Mouse (Mus musculus) intestine, embryonic 14.5 days (tissue): ENCODE results near the gene 1700125H20Rik. TPM values are rescaled to one million over a fixed set of nuclear protein-coding genes. Genes with fewer than 3 reads are reported as not detected.

ENCODE experiments used
- ATAC-seq: fragments of 200-750 bp; cut with Nextera tagmentation; replicated peaks from 2 replicates; pipeline ENCODE4 v1.8.0; 2017; ENCODE audit warnings: low read depth, moderate number of reproducible peaks, moderate TSS enrichment, moderate library complexity; ENCODE audit not compliant: low FRiP score, low TSS enrichment
- DNase-seq: peaks from one replicate; pipeline ENCODE4 v3.0.0-alpha.2; 2018; ENCODE audit warnings: low spot score
- H3K27ac ChIP-seq: fragments of 300-500 bp; sonication (generic); 2 replicates; pipeline ENCODE4 v1.5.1; 2014; ENCODE audit warnings: low read depth, mild to moderate bottlenecking, control low read depth
- H3K27me3 ChIP-seq: fragments of 300-500 bp; sonication (generic); replicated peaks from 2 replicates; pipeline ENCODE4 v1.6.1; 2014; ENCODE audit warnings: low read length, control low read depth; ENCODE audit not compliant: control insufficient read depth, insufficient read depth
- H3K36me3 ChIP-seq: fragments of 300-500 bp; sonication (generic); 2 replicates; pipeline ENCODE4 v1.6.1; 2014; ENCODE audit warnings: low read length, control low read depth; ENCODE audit not compliant: control insufficient read depth, insufficient read depth
- H3K4me1 ChIP-seq: fragments of 300-500 bp; sonication (generic); replicated peaks from 2 replicates; pipeline ENCODE4 v1.6.1; 2014; ENCODE audit warnings: low read length, control low read depth, mixed read lengths; ENCODE audit not compliant: control insufficient read depth, insufficient read depth
- H3K4me2 ChIP-seq: fragments of 300-500 bp; sonication (generic); 2 replicates; pipeline ENCODE4 v1.6.1; 2014; ENCODE audit warnings: low read length
- H3K4me3 ChIP-seq: fragments of 300-500 bp; sonication (generic); 2 replicates; pipeline ENCODE4 v1.5.1; 2014; ENCODE audit warnings: low read depth, low read length, control low read depth, mixed read lengths
- H3K9ac ChIP-seq: fragments of 300-500 bp; sonication (generic); 2 replicates; pipeline ENCODE4 v1.6.1; 2014; ENCODE audit warnings: mild to moderate bottlenecking, low read length
- H3K9me3 ChIP-seq: fragments of 300-500 bp; sonication (generic); 2 replicates; pipeline ENCODE4 v1.6.1; 2016; ENCODE audit warnings: low read length, control low read depth; ENCODE audit not compliant: control insufficient read depth
- WGBS: fragments of 180-500 bp; shearing (Covaris S2); extraction: QIAGEN DNeasy Blood & Tissue Kit; methylation state at CpG from one replicate; pipeline ENCODE4 v1.1.7; 2014; 5-methylcytosine and 5-hydroxymethylcytosine counted together
- polyA plus RNA-seq: library from polyadenylated mRNA; unstranded; fragments of >200 nt; fragmentation: Nextera tagmentation; extraction: Ambion mirVana; gene quantifications from 2 replicates; pipeline ENCODE4 v1.2.1, GENCODE M21; 2014

1700125H20Rik gene
- polyA plus RNA-seq, 1 experiment from 2014 or later: not detected

DNA sequence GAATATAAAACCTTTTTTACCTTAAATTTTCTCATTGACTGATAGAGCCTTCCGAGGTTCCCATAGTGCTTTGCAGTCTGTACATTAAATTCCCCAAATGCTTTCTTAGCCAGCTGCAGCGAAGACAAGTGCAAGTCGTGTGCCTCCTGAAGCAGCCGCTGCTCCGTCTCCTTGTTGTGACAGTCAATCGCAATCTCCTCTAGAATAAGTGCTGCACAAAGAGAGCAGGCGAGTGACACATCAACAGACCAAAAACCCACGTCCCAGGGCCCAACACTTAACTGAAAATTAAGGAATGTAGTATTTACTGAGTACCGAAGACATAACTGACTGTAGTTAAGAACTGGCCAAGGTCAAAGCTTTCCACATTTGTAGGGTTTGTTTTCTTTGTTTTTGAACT is 25.8 kb downstream of the 1700125H20Rik start:
- Histone ChIP-seq H3K4me3 (no peak overlapping the region), H3K4me1 (no peaks in the 10 kb centered on the region), H3K9me3 (no peaks in the 10 kb centered on the region), H3K36me3 (peaks cover 96% of the 10 kb centered on the region), H3K27me3 (no peaks in the 10 kb centered on the region), H3K4me2 (no peak overlapping the region), H3K27ac (no peak overlapping the region), H3K9ac (no peak overlapping the region)
- DNase-seq (no peak), ATAC-seq (no peak)
- 90% methylated on average over 9 of the region's 9 CpGs for WGBS

DNA sequence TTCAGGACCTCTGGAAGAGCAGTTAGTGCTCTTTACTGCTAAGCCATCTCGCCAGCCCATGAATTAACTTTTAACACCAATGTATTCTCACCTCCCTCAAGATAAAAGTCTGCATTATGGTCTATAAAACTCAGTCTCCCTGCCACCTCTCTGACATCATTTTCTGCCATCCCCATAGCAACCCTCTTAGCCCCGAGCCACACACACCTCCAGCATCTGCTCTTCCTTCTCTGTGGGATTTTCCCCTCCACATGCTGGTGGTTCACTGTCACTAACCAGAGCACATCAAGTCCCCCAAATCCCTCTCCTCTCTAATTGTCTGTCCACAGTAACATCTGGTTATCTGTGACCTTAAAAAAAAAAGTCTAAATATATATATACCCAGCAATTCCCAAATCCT is 28.7 kb downstream of the 1700125H20Rik start:
- H3K27ac ChIP-seq: no peak overlapping the region
- no peaks in the 10 kb centered on the region for H3K27me3 ChIP-seq
- no peak overlapping the region for H3K4me3 ChIP-seq
- H3K9me3 ChIP-seq: no peaks in the 10 kb centered on the region
- H3K9ac ChIP-seq: no peak overlapping the region
- 76% methylated on average over 2 of the region's 2 CpGs for WGBS
- DNase-seq (no peak), ATAC-seq (no peak)
- no peak overlapping the region for H3K4me2 ChIP-seq
- H3K4me1 ChIP-seq: no peaks in the 10 kb centered on the region
- peaks cover 95% of the 10 kb centered on the region for H3K36me3 ChIP-seq

DNA sequence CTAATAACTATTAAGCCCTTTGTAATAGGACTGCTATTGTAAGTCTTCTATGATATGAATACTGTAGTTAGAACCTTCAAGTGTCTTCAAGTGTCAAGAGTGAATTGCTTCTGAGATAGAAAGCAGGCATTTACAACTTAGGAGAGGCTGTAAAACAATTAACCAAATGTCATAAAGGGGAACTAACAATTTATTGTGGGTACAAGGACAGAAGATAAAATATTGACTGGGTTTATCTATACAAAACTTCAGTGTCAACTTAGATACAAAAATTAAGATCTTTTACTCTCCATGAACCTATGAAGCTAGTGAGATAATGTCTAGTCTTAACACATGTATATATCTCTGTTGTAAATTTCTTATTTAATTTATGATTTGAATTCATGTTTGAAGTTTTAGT is 36.0 kb downstream of the 1700125H20Rik start:
- no peaks in the 10 kb centered on the region for H3K27me3 ChIP-seq
- ATAC-seq (no peak), DNase-seq (no peak)
- no peaks in the 10 kb centered on the region for H3K9me3 ChIP-seq
- H3K4me1 ChIP-seq: no peaks in the 10 kb centered on the region
- H3K9ac ChIP-seq: no peak overlapping the region
- H3K4me3 ChIP-seq: no peak overlapping the region
- peaks cover 79% of the 10 kb centered on the region for H3K36me3 ChIP-seq
- no peak overlapping the region for H3K27ac ChIP-seq
- H3K4me2 ChIP-seq: no peak overlapping the region

DNA sequence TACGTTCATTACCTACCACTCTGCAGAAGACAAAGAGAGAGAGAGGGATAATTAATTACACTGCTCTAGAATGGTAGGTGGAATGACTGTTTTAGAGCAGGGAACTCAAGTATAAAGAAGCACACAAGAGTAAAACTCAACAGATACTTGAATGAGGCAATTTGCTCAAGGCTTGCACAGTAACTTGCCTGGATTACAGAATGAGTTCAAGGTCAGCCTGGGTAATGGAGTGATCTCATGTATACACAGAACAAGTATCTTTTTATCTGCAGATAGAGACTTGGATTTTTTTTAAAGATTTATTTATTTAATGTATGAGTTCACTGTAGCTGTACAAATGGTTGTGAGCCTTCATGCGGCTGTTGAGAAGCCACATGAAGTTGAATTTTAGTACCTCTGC is 40.9 kb downstream of the 1700125H20Rik start:
- no peak overlapping the region for H3K27ac ChIP-seq
- ATAC-seq (no peak), DNase-seq (no peak)
- no peaks in the 10 kb centered on the region for H3K9me3 ChIP-seq
- 87% methylated on average over 2 of the region's 2 CpGs for WGBS
- H3K36me3 ChIP-seq: peaks cover 88% of the 10 kb centered on the region
- no peaks in the 10 kb centered on the region for H3K4me1 ChIP-seq
- H3K27me3 ChIP-seq: no peaks in the 10 kb centered on the region
- H3K9ac ChIP-seq: no peak overlapping the region
- H3K4me2 ChIP-seq: no peak overlapping the region
- H3K4me3 ChIP-seq: no peak overlapping the region

- ATAC-seq (no peak), DNase-seq (no peak)
- Histone ChIP-seq H3K27me3 (no peaks in the 10 kb centered on the region), H3K4me2 (no peak overlapping the region), H3K4me3 (no peak overlapping the region), H3K36me3 (peaks cover 80% of the 10 kb centered on the region), H3K27ac (no peak overlapping the region), H3K4me1 (no peaks in the 10 kb centered on the region), H3K9me3 (no peaks in the 10 kb centered on the region), H3K9ac (no peak overlapping the region)
- 83% methylated on average over 2 of the region's 2 CpGs for WGBS
Observed at GRCm38 (mm10) chr11:85213215-85213614, 43.0 kb downstream of the 1700125H20Rik start.

GRCm38 (mm10) chr11:85214679-85215078 is 44.5 kb downstream of the 1700125H20Rik start:
- H3K36me3 ChIP-seq: peaks cover 66% of the 10 kb centered on the region
- no peak overlapping the region for H3K9ac ChIP-seq
- no peaks in the 10 kb centered on the region for H3K27me3 ChIP-seq
- H3K27ac ChIP-seq: no peak overlapping the region
- no peak overlapping the region for H3K4me3 ChIP-seq
- H3K4me2 ChIP-seq: no peak overlapping the region
- 91% methylated on average over 3 of the region's 3 CpGs for WGBS
- no peaks in the 10 kb centered on the region for H3K9me3 ChIP-seq
- no peaks in the 10 kb centered on the region for H3K4me1 ChIP-seq
- DNase-seq (no peak), ATAC-seq (no peak)

- DNase-seq: no peak
- no peak overlapping the region for H3K4me2 ChIP-seq
- 89% methylated on average over 3 of the region's 3 CpGs for WGBS
- H3K27me3 ChIP-seq: no peaks in the 10 kb centered on the region
- H3K4me1 ChIP-seq: no peaks in the 10 kb centered on the region
- ATAC-seq: no peak
- H3K27ac ChIP-seq: no peak overlapping the region
- H3K36me3 ChIP-seq: peaks cover 24% of the 10 kb centered on the region
- H3K4me3 ChIP-seq: no peak overlapping the region
- H3K9me3 ChIP-seq: no peaks in the 10 kb centered on the region
- no peak overlapping the region for H3K9ac ChIP-seq
Observed at GRCm38 (mm10) chr11:85219014-85219413, 48.8 kb downstream of the 1700125H20Rik start.

- Histone ChIP-seq H3K27ac (no peak overlapping the region), H3K9me3 (no peaks in the 10 kb centered on the region), H3K4me1 (no peaks in the 10 kb centered on the region), H3K4me3 (no peak overlapping the region), H3K4me2 (no peak overlapping the region), H3K36me3 (no peaks in the 10 kb centered on the region), H3K27me3 (no peaks in the 10 kb centered on the region), H3K9ac (no peak overlapping the region)
- WGBS: 96% methylated on average over 6 of the region's 6 CpGs
- DNase-seq (no peak), ATAC-seq (no peak)
Observed at GRCm38 (mm10) chr11:85222561-85222960, 52.4 kb downstream of the 1700125H20Rik start.

- no peak overlapping the region for H3K9ac ChIP-seq
- H3K4me3 ChIP-seq: no peak overlapping the region
- H3K4me2 ChIP-seq: no peak overlapping the region
- no peak overlapping the region for H3K27ac ChIP-seq
- H3K9me3 ChIP-seq: no peaks in the 10 kb centered on the region
- no peaks in the 10 kb centered on the region for H3K4me1 ChIP-seq
- no peaks in the 10 kb centered on the region for H3K36me3 ChIP-seq
- DNase-seq (no peak), ATAC-seq (no peak)
- WGBS: 96% methylated on average over 3 of the region's 3 CpGs
- H3K27me3 ChIP-seq: no peaks in the 10 kb centered on the region
Observed at GRCm38 (mm10) chr11:85223248-85223647, 53.0 kb downstream of the 1700125H20Rik start.
